Mouse (Mus musculus): ENCODE measurements around the gene Agxt. TPM values are rescaled to one million over a fixed set of nuclear protein-coding genes. Genes with fewer than 3 reads are reported as not detected.

The Agxt gene
- polyA plus RNA-seq, 1 experiment: not detected

DNA sequence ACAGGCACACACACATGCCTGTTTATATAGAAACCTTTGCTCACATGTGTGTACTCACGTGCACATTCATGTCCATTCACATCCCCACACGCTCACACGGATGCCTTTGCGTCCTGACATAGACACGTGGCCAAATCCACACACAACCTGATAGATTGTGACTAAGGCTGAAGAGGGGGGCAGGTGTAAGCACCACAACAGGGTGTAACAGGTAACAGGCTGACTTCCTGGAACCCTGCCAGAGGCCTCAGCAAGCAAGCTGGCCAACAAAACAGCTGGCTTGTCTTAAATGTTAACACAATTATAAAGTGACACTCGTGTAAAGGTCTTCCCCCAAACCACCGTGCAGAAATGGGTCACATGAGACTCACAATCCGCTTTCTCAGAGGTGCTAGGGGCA is 23.9 kb downstream of the Agxt start:
- Histone ChIP-seq H3K36me3 (ENCODE audit: control insufficient read depth, insufficient read depth) (no peaks in the 10 kb centered on the region), H3ac (ENCODE audit: control insufficient read depth, insufficient read length) (no peak overlapping the region), H3K4me2 (ENCODE audit: low read depth) (no peak overlapping the region), H3K79me2 (ENCODE audit: control insufficient read depth, insufficient read depth) (no peaks in the 10 kb centered on the region), H3K27me3 (ENCODE audit: control insufficient read depth, insufficient read depth, insufficient read length) (no peaks in the 10 kb centered on the region), H3K4me3 (no peak overlapping the region)
- TF ChIP-seq CEBPB (IDR thresholded peaks at IDR 0.05; ENCODE audit: insufficient read depth, poor library complexity, severe bottlenecking) (no peak), USF1 (IDR thresholded peaks at IDR 0.05; ENCODE audit: low read depth) (no peak), MYOD1 (IDR thresholded peaks at IDR 0.05; ENCODE audit: control insufficient read depth in 1 of 3, insufficient read length in 2 of 3, low read depth in 2 of 3) (no peak), POLR2A (IDR thresholded peaks at IDR 0.05; ENCODE audit: insufficient read length, low read depth) (no peak), TCF12 (IDR thresholded peaks at IDR 0.05; ENCODE audit: insufficient read depth, poor library complexity, severe bottlenecking) (no peak), MAX (IDR thresholded peaks at IDR 0.05; ENCODE audit: low read depth) (no peak), MYOG (IDR thresholded peaks at IDR 0.05; ENCODE audit: control insufficient read depth in 1 of 3, insufficient read depth in 1 of 3, insufficient read length in 2 of 3, low read depth in 2 of 3) (no peak)

DNA sequence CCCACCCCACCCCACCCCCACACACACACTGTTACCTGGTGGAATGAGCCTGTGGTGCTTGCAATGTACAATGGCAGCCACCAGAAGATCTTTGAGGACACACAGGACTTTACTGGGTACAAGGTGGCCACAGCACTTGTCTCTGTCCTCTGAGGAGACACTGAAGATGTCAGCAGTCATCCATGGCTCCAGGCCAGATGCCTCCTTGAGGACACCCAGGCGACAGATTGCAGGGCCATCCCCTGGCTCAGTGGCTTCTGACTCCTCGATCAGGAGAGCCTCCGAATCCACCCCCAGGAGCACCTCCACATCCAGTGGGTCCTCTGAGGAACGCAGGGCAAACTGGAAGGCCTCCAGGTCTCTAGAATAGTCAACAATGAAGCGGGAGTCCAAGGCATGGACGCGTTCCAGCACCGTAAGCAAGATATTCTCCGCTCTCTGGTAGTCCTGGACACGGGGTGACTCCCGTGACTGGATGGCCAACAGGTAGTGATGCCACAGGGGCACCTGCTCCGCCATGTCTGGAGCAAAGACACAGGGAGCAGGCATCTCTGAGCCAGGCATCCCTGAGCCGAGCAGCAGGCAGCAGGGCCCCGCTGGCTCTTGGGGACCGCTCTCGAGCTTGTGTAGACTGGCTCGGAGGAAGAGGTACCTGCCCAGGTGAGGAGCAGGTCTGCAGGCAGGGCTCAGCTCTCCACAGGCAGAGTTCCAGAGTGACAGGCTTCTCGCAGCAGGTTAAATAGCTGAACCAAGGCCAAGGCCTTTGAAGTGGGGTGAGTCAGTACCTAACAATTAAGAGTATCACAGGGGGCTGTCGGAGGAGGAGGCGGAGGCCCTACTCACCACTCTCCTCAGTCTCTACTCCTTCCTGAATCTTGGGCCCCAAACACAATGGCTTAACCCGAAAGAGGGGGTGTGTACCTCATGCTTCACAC is 24.8 kb downstream of the Agxt start:
- Histone ChIP-seq H3ac (ENCODE audit: control insufficient read depth, insufficient read length) (no peak overlapping the region), H3K27me3 (ENCODE audit: control insufficient read depth, insufficient read depth, insufficient read length) (no peaks in the 10 kb centered on the region), H3K79me2 (ENCODE audit: control insufficient read depth, insufficient read depth) (no peaks in the 10 kb centered on the region), H3K36me3 (ENCODE audit: control insufficient read depth, insufficient read depth) (no peaks in the 10 kb centered on the region), H3K4me2 (ENCODE audit: low read depth) (no peak overlapping the region), H3K4me3 (no peak overlapping the region)
- no peak for TF ChIP-seq POLR2AphosphoS2 (IDR thresholded peaks at IDR 0.05; ENCODE audit: insufficient read length, low read depth)
- TF ChIP-seq TCF12 (IDR thresholded peaks at IDR 0.05; ENCODE audit: insufficient read depth, poor library complexity, severe bottlenecking): no peak
- TF ChIP-seq TCF3 (IDR thresholded peaks at IDR 0.05; ENCODE audit: insufficient read length, low read depth): no peak
- no peak for TF ChIP-seq MYOD1 (IDR thresholded peaks at IDR 0.05; ENCODE audit: control insufficient read depth in 1 of 3, insufficient read length in 2 of 3, low read depth in 2 of 3)
- no peak for TF ChIP-seq CEBPB (IDR thresholded peaks at IDR 0.05; ENCODE audit: insufficient read depth, poor library complexity, severe bottlenecking)
- no peak for TF ChIP-seq MYOG (IDR thresholded peaks at IDR 0.05; ENCODE audit: control insufficient read depth in 1 of 3, insufficient read depth in 1 of 3, insufficient read length in 2 of 3, low read depth in 2 of 3)
- no peak for TF ChIP-seq USF1 (IDR thresholded peaks at IDR 0.05; ENCODE audit: low read depth)
- no peak for TF ChIP-seq SRF (IDR thresholded peaks at IDR 0.05; ENCODE audit: control insufficient read depth, insufficient read length, low read depth)

DNA sequence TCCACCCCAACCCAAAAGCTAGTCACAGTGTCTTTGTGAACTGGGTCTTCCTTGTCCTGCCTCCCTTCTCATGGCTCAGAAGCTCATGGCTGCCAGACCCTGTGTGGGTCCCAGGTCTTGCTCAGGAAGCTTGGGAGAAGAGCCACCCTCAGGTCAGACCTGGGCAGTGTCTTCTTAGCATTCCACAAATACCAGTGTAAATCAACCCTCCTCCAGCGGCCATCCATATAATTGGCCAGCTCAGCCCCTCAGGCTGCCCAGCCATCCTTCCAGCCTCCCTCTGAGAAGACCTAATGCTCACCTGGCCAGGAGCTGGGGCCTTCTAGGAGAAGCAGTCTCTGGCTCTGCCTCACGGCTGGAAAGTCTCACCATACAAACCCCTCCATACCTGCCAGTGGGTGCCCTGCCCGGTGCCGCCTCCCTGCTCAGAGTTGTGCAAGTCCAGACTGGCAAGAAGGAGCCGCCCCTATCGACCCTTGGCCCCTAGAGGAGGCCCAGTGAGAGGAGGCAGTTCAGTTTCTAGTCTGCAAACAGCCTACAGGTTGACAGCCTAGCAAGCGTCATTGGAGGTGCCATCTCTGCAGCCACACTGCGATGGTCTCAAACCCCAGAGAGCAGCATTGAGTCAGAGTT is 25.6 kb downstream of the Agxt start, which contains the start of gene 2310007B03Rik:
TSS of gene 2310007B03Rik (minus strand) at position 448 of the 633 bp plus-strand sequence.
- Histone ChIP-seq H3K36me3 (ENCODE audit: control insufficient read depth, insufficient read depth) (no peaks in the 10 kb centered on the region), H3K4me3 (no peak within 1 kb of the TSS), H3K27me3 (ENCODE audit: control insufficient read depth, insufficient read depth, insufficient read length) (no peaks in the 10 kb centered on the region), H3ac (ENCODE audit: control insufficient read depth, insufficient read length) (no peak within 1 kb of the TSS), H3K4me2 (ENCODE audit: low read depth) (no peak within 1 kb of the TSS), H3K79me2 (ENCODE audit: control insufficient read depth, insufficient read depth) (no peaks in the 10 kb centered on the region)
- TF ChIP-seq MYOD1 (IDR thresholded peaks at IDR 0.05; ENCODE audit: control insufficient read depth in 1 of 3, insufficient read length in 2 of 3, low read depth in 2 of 3) (no peak), TCF3 (IDR thresholded peaks at IDR 0.05; ENCODE audit: insufficient read length, low read depth) (no peak), E2F4 (IDR thresholded peaks at IDR 0.05; ENCODE audit: insufficient read depth) (no peak), MAX (IDR thresholded peaks at IDR 0.05; ENCODE audit: low read depth) (no peak), SRF (IDR thresholded peaks at IDR 0.05; ENCODE audit: control insufficient read depth, insufficient read length, low read depth) (no peak), POLR2AphosphoS2 (IDR thresholded peaks at IDR 0.05; ENCODE audit: insufficient read length, low read depth) (no peak), USF1 (IDR thresholded peaks at IDR 0.05; ENCODE audit: low read depth) (no peak)

DNA sequence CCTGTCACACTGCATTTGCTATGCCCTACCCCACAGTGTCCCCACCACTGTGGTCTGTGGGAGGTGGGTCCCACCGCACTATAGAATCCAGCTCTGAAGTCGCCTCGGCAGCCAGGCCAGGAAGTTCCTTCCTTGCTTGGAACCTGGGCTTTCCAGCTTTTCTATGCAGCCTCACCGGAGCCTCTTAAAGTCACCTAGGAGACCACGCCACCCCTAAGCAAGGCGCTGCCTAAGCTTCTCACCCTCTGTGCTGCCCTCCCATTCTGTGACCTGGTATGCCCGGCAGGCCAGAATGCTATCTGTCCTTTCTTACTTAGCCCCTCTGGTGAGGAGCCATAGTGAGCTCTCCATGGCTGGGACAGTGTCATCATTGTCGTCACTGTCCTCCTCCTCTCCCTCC is 26.3 kb downstream of the Agxt start:
- Histone ChIP-seq H3K79me2 (ENCODE audit: control insufficient read depth, insufficient read depth) (no peaks in the 10 kb centered on the region), H3K27me3 (ENCODE audit: control insufficient read depth, insufficient read depth, insufficient read length) (no peaks in the 10 kb centered on the region), H3K4me2 (ENCODE audit: low read depth) (no peak overlapping the region), H3ac (ENCODE audit: control insufficient read depth, insufficient read length) (no peak overlapping the region), H3K36me3 (ENCODE audit: control insufficient read depth, insufficient read depth) (no peaks in the 10 kb centered on the region), H3K4me3 (no peak overlapping the region)
- TF ChIP-seq E2F4 (IDR thresholded peaks at IDR 0.05; ENCODE audit: insufficient read depth): no peak
- TF ChIP-seq POLR2A (IDR thresholded peaks at IDR 0.05; ENCODE audit: insufficient read length, low read depth): no peak
- TF ChIP-seq TCF3 (IDR thresholded peaks at IDR 0.05; ENCODE audit: insufficient read length, low read depth): no peak
- TF ChIP-seq SRF (IDR thresholded peaks at IDR 0.05; ENCODE audit: control insufficient read depth, insufficient read length, low read depth): no peak
- TF ChIP-seq TCF12 (IDR thresholded peaks at IDR 0.05; ENCODE audit: insufficient read depth, poor library complexity, severe bottlenecking): no peak
- TF ChIP-seq REST (IDR thresholded peaks at IDR 0.05; ENCODE audit: insufficient read depth, insufficient read length): no peak
- TF ChIP-seq MYOD1 (IDR thresholded peaks at IDR 0.05; ENCODE audit: control insufficient read depth in 1 of 3, insufficient read length in 2 of 3, low read depth in 2 of 3): no peak

DNA sequence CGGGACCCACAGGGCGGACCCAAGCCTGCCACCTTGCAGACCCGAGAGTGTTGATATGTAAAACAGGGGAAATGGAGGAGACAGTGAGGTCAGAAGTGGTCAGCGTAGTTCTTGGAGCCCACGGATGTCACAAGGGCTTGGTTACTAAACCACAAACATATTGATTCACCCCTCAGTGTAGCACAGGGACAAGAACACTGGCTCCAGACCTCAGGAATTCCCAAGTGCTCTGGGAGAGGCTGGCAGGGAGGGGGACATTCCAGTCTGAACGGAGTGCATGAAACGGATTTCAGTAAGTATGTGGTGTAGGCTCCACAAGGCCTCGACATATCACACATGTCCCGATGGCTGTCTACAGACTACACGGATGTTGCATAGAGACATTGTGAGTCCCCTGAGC is 26.9 kb downstream of the Agxt start:
- H3K36me3 ChIP-seq (ENCODE audit: control insufficient read depth, insufficient read depth): no peaks in the 10 kb centered on the region
- H3K4me2 ChIP-seq (ENCODE audit: low read depth): peak overlapping the region; percentile 20
- H3K4me3 ChIP-seq: no peak overlapping the region
- no peak overlapping the region for H3ac ChIP-seq (ENCODE audit: control insufficient read depth, insufficient read length)
- H3K27me3 ChIP-seq (ENCODE audit: control insufficient read depth, insufficient read depth, insufficient read length): no peaks in the 10 kb centered on the region
- H3K79me2 ChIP-seq (ENCODE audit: control insufficient read depth, insufficient read depth): no peaks in the 10 kb centered on the region
- TF ChIP-seq MAX (IDR thresholded peaks at IDR 0.05; ENCODE audit: low read depth): no peak
- TF ChIP-seq TCF3 (IDR thresholded peaks at IDR 0.05; ENCODE audit: insufficient read length, low read depth): no peak
- TF ChIP-seq POLR2AphosphoS2 (IDR thresholded peaks at IDR 0.05; ENCODE audit: insufficient read length, low read depth): no peak
